Mouse (Mus musculus) thymus, adult 2 months (tissue): ENCODE measurements around the gene Popdc2.

Experiments used
- CTCF ChIP-seq: fragments of 200-500 bp; IDR thresholded peaks from 2 replicates; pipeline ENCODE4 v1.5.1; 2012; ENCODE audit warnings: mild to moderate bottlenecking, control low read depth, low read length, moderate library complexity, borderline replicate concordance; ENCODE audit not compliant: control insufficient read depth, poor library complexity, insufficient read depth; ENCODE audit errors: extremely low read depth
- POLR2A ChIP-seq: fragments of 200-500 bp; IDR thresholded peaks from 2 replicates; pipeline ENCODE4 v1.6.1; 2012; ENCODE audit warnings: mild to moderate bottlenecking, low read length, control low read depth, moderate library complexity; ENCODE audit not compliant: control insufficient read depth, poor library complexity, insufficient read depth; ENCODE audit errors: extremely low read depth

DNA sequence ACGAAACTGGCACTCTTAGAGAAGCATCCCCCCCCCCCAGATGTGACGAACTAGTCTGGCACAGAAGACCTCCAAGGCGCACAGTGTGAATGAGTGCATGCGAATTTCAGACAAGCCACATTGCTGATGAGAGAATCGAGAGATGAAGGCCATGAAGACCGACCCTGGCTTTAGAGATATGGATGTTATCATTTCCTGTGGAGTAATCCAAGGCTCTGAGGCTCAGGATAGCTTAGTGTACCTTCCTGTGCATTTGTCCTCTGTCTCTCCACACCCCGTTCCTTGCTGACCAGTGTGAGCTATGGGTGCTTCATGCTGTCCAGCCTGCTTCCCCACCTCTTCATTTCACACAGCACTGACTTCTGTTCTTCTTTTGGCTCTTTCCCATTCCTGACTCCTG lies 13.2 kb downstream of the Popdc2 start:
- TF ChIP-seq CTCF (no peak), POLR2A (no peak)
